Mouse (Mus musculus): ENCODE data around the gene Rps6ka3. TPM values are rescaled to one million over a fixed set of nuclear protein-coding genes. Genes with fewer than 3 reads are reported as not detected.
A peak's percentile ranks its signal among the peaks of the same experiment; 100 is the strongest.

Gene Rps6ka3
- polyA plus RNA-seq, 1 experiment from 2014 or later, result 1.7 TPM

DNA sequence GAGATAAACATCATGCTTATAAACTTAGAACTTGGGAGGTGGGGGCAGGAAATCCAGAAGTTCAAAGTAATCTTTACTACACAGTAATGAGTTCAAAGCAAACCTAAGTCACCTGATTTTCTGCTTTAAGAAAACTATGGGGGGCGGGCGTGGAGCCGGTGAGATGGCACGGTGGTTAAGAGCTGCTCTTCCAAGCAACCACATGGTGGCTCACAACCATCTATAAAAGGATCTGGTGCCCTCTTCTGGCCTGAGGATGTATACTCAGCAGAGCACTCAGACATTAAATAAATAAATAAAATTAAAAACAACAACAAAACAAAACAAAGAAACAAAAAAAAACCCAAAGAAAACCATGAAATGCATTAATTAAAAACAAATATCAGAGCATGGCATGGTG lies 199.1 kb downstream of the Rps6ka3 start:
- Histone ChIP-seq H3K4me3 (ENCODE audit: low read depth, low read length) (no peak overlapping the region), H3K27me3 (ENCODE audit: insufficient read depth, low read length) (peaks cover 11% of the 10 kb centered on the region; the same call in 1 of the 2 replicates), H3K36me3 (replicated peaks; ENCODE audit: insufficient read depth, low read length) (no peaks in the 10 kb centered on the region), H3K27ac (ENCODE audit: low read depth) (no peak overlapping the region), H3K9ac (replicated peaks) (no peak overlapping the region), H3K9me3 (ENCODE audit: low read length) (no peaks in the 10 kb centered on the region), H3K4me1 (ENCODE audit: insufficient read depth) (no peaks in the 10 kb centered on the region), H3K4me2 (ENCODE audit: low read depth, low read length) (no peak overlapping the region)
- DNase-seq, result no peak
- no peak for ATAC-seq
- TF ChIP-seq EP300 (IDR thresholded peaks at IDR 0.05; ENCODE audit: low read depth), result no peak
- TF ChIP-seq CTCF (IDR thresholded peaks at IDR 0.05; ENCODE audit: low read depth), result peak; percentile 56
- WGBS (ENCODE audit: insufficient replicate concordance), result 25% methylated on average over 4 of the region's 4 CpGs

DNA sequence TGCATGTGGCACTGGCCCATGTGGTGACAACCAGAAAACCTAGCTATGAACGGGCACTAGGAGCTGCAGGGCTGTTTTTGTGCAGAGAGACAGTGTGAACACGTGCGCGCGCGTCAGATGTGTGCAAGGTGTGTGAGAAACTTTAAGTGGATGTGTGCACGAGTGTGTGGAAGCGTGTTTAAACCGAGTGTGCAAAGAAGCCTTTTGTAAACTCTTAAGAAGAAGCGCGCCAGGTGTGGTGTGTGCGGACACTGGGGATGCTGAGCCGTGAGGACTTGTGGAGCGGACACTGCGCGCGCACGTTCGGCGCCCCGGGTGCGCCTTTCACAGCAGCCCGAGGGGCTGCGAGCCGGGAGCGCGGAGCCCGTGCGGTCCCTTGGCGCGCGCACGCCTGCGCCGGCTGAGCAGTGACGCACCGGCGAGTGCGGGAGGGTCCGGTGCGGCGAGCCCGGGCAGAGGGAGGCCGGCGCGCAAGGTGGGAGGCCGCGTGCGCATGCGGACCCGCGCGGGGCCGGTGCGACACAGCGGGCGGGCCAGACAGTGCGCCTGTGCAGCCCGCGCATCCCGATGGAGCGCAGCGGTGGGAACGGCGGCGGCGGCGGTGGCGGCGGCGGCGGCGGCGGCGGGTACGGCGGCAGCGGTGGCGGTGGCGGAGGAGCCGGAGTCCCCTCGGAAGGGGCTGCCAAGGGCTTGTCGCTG lies 204.2 kb downstream of the Rps6ka3 start, which contains the start of gene Map7d2:
Map7d2 (plus strand) TSS at position 443 of the 699 bp plus-strand sequence.
- H3K36me3 ChIP-seq (replicated peaks; ENCODE audit: insufficient read depth, low read length), result no peaks in the 10 kb centered on the region
- peak within 1 kb of the TSS; percentile 50 for H3K4me3 ChIP-seq (ENCODE audit: low read depth, low read length)
- no peak within 1 kb of the TSS for H3K9ac ChIP-seq (replicated peaks)
- no peak for DNase-seq
- H3K4me1 ChIP-seq (ENCODE audit: insufficient read depth), result no peaks in the 10 kb centered on the region
- no peak for TF ChIP-seq EP300 (IDR thresholded peaks at IDR 0.05; ENCODE audit: low read depth)
- TF ChIP-seq CTCF (IDR thresholded peaks at IDR 0.05; ENCODE audit: low read depth), result no peak
- ATAC-seq, result no peak
- peaks cover 42% of the 10 kb centered on the region for H3K27me3 ChIP-seq (ENCODE audit: insufficient read depth, low read length)
- WGBS (ENCODE audit: insufficient replicate concordance), result 24% methylated on average over 37 of the region's 83 CpGs
- no peak within 1 kb of the TSS for H3K27ac ChIP-seq (ENCODE audit: low read depth)
- peak within 1 kb of the TSS; percentile 80 for H3K4me2 ChIP-seq (ENCODE audit: low read depth, low read length)
- H3K9me3 ChIP-seq (ENCODE audit: low read length), result no peaks in the 10 kb centered on the region

DNA sequence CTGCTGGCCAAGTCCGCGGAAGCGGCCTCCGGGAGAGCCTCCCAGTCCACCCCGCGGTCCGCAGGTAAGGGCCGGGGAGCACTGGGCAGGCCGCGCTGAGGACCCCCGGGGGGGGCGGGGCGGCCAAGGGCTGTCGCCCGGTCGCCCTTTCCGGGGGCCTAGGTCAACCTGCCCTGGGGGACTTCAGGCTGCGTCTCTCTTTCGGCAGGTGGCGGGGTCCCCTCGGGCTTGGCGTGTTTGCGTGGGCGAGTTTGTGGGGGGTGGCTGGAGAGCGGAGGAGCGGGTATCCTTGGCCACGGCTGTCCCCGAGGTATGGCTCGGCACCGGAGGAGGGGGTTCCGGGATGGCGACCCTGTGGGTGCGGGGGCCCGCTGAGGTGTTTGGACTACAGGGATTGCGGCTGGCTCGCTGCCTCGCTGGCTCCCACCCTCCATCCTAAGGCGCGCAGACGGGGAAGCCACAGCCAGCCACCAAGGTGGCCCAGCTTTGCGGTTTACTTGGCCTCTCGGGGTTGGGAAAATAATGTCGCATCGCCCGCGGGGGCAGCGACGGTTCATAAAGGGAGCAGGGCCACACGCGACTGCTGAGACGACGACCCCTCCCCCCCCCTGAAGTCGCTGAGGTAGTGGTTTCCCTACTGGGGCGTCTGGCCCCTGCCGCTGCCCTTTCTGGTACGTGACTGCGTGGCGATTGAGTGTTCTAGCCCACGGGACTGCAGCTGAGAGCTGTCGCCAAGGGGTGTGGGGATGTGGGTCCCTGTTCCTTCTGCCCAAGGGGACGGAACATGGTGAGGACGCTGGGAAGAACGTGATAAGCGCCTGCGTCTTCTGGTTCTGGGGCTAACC lies 204.9 kb downstream of the Rps6ka3 start:
- TF ChIP-seq CTCF (IDR thresholded peaks at IDR 0.05; ENCODE audit: low read depth) (no peak), EP300 (IDR thresholded peaks at IDR 0.05; ENCODE audit: low read depth) (no peak)
- Histone ChIP-seq H3K4me1 (ENCODE audit: insufficient read depth) (no peaks in the 10 kb centered on the region), H3K9me3 (ENCODE audit: low read length) (no peaks in the 10 kb centered on the region), H3K36me3 (replicated peaks; ENCODE audit: insufficient read depth, low read length) (no peaks in the 10 kb centered on the region), H3K9ac (replicated peaks) (no peak overlapping the region), H3K27ac (ENCODE audit: low read depth) (no peak overlapping the region), H3K4me2 (ENCODE audit: low read depth, low read length) (peak overlapping the region; percentile 80), H3K4me3 (ENCODE audit: low read depth, low read length) (peak overlapping the region; percentile 50), H3K27me3 (ENCODE audit: insufficient read depth, low read length) (peaks cover 42% of the 10 kb centered on the region)
- WGBS (ENCODE audit: insufficient replicate concordance), result 12% methylated on average over 37 of the region's 65 CpGs
- peak; percentile 12 for DNase-seq
- no peak for ATAC-seq

Other genes with a start within 250 kb of the Rps6ka3 start
- gene Eif1ax, start 161.9 kb downstream of the Rps6ka3 start, polyA plus RNA-seq (2015; fragmentation: Nextera tagmentation; extraction: Ambion mirVana), result 43.8 and 49.1 TPM in 2 replicates
- gene Map7d2, start 204.3 kb downstream of the Rps6ka3 start, polyA plus RNA-seq (2015; fragmentation: Nextera tagmentation; extraction: Ambion mirVana), result not detected in 2 replicates